Mouse (Mus musculus): ENCODE measurements around the gene Heg1. TPM values are rescaled to one million over a fixed set of nuclear protein-coding genes. Genes with fewer than 3 reads are reported as not detected.

Heg1 gene
- total RNA-seq, 2 experiments from 2014 or later: 88.4 to 99.3 TPM

- DNase-seq (ENCODE audit: low spot score in 2 of 2): no peak
Measured at GRCm38 (mm10) chr16:33676347-33677312, 7.5 kb upstream of the Heg1 start.

DNA sequence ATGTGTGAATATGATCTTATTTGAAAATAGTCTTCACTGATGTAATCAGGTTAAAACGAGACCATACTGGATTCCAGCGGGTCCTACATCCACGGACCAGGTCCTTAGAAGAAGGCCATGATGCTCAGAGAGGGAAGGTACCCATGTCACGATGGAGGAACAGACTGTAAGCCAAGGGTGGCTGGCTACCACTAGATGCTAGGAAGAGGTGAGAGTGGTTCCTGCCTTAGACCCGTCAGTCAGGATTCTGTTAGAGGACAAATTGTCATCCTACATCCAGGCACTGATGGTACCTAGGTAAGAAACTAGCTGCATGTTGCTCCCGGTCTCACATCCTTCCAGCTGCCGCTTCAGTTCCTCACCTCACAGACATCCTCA, 6.9 kb upstream of the Heg1 start:
- DNase-seq (ENCODE audit: low spot score in 2 of 2): no peak

DNA sequence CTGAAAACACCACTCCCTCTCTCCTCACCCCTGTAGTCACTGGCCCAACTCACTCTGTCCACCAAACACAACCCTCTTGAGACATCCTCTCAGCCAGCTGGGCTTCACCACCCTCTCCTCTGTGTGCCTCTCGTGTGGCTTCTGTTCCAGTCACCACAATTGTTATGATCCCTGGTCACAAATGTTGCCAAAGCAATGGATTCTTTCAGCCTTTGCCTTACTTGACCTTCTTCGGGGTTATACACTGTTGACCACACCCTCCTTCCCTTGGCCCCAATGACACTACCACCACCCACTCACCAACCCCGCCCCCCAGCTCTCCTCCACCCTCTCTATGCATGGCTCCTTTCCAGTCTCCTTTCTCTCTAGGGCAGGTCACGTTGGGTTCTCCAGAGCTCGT, 6.3 kb upstream of the Heg1 start:
- DNase-seq (ENCODE audit: low spot score in 2 of 2): no peak

DNA sequence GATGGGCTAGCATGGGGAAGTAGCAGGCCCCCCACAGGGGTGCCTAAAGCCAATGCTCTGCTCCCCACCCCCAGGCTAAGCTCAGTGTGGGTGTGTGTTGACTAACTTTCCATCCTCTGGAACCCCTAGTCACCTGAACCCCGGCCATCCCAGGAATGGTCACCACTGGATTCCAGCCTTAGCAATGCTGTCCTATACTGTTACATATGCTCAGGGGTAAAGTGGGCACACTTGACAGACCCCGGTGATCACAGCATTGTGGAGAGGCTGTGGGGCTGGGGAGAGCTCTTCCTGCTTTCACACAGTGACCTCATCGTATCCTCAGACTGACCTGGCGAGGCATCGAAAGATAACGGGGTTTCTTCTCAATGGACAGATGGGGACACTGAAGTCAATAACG, 3.9 kb upstream of the Heg1 start:
- no peak for DNase-seq (ENCODE audit: low spot score in 2 of 2)

- no peak for DNase-seq (ENCODE audit: low spot score in 2 of 2)
Measured at GRCm38 (mm10) chr16:33680816-33681215, 3.4 kb upstream of the Heg1 start.

- no peak for DNase-seq (ENCODE audit: low spot score in 2 of 2)
Measured at GRCm38 (mm10) chr16:33681661-33682060, 2.5 kb upstream of the Heg1 start.

DNA sequence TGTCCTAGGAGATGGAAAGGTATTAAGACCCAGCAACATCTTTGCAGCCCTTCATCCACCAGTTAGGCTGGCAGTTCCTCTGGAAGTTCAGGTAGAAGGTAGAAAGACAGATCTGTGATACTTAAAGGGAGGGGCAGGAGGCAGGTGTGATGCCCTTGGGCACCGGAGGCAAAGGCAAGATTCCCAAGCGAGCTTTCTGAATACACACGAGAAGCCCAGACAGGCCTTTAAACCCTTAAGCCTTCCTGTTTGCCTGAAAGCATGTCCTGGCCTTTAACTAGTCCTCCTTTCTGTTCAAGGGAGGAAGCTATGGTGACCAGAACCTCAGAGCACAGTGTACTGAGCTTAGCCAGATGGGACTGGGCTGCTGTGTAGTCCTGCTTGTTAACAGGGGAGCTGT, 1.5 kb upstream of the Heg1 start:
- no peak for DNase-seq (ENCODE audit: low spot score in 2 of 2)

DNA sequence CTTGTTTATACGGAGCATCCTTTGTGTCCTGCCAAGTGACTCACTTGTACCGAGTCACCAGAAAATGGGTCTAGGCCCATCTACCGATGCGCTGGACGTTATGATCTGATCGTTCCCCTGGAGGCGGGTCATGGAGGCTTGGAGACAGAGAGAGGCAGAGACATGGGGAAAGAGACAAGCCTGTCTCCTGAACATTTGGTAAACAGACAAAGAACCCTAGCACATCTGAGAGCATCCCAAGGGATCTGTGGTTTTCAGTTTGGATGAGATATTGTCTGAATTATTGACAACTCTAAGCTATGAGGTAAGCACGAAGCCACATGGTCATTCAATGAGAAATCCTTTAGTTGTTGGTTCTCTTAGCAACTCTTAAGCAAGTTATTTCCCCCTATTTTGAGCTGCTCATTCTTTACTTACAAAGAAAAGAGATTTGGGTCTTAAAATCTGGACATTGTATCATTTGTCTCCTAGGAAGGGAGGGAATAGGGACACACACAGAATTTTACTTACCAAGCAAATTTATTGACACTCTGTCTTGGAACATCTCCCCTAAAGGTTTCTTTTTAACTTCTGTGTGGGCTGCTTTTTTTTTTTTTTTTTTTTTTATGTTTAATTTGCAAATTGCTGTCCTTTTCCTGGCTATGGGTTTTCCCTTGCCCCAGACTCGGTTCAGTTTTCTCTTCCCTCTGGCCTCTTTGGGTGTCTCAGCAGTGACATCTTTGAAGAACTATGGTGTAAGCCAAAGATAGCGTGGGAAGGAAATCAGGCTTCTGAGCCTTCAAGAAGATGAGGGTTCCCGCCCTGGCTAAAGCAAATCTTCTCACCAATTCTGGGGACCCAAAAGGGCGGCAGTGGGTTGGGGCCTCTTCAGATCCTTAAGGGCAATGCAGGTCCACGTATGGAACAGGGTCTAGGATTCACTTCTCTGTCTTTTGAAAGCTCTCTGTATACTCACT, 686 bp upstream of the Heg1 start:
- no peak for DNase-seq (ENCODE audit: low spot score in 2 of 2)

DNA sequence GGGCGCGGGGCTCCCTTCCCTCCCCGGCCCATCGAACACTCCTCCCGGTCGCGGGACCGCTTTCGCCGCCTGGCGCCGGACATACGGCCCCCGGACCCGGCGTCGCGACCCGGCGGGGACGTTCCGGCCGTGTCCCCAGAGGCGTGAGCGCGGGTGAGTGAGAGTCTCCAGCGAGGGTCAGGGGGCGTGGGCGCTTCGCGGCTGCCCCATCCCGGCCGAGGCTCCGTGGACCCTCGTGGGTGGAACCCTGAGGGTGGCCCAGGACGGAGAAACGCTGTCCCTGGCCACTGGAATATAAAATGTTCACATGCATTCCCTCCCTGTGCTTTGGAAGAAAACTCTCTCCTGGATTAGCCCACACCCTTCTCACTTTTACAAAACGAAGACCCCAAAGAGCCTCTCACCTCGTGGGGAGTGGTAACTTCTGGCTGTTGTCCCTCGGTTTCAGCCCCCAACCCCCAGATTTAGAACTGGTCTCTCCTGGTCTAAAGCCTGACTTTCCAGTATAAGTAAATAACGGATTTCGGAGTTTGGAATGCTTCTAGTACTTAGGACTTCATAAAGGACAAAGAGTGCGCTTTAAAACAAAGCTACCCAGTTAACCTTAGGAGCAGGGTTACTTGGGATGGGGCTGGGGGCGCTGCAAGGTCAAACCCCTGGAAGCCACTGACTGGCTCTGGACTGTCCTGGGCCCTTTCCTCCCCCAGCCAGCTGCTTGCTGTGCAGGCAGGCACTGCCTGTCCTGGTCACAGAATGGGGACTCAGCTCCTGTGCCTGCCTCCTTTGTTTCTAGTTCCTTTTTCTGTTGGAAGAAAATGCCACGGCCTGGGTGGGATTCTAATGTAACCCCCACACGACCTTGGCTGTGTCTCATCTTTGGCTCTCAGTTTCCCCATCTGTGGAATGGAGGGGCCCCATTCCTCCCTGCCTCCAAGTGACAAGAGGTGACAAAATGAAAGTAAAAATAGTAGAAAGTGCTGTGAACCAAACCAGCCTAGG, 832 bp downstream of the Heg1 start:
- no peak for DNase-seq (ENCODE audit: low spot score in 2 of 2)

GRCm38 (mm10) chr16:33686056-33686455, 1.9 kb downstream of the Heg1 start:
- no peak for DNase-seq (ENCODE audit: low spot score in 2 of 2)

DNA sequence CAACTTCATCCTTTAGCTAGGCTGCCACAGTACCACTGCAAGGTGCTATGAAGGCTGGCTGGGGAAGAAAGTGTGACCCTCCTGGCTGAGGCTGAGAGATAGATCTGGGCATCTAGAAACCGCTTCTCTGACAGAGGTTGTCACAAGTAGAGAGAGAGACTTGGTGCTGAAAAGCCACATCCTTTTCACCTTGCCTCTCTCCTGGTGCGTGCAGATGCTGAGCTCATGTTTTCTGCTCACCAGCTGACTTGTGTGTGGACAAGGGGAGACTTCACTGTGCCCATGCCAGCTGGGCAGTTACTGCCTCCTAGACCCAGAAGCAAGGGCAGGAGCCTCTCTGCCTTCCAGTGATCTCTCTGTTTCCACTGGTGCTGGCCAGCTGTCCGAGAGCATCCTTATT, 3.6 kb downstream of the Heg1 start:
- no peak for DNase-seq (ENCODE audit: low spot score in 2 of 2)

DNA sequence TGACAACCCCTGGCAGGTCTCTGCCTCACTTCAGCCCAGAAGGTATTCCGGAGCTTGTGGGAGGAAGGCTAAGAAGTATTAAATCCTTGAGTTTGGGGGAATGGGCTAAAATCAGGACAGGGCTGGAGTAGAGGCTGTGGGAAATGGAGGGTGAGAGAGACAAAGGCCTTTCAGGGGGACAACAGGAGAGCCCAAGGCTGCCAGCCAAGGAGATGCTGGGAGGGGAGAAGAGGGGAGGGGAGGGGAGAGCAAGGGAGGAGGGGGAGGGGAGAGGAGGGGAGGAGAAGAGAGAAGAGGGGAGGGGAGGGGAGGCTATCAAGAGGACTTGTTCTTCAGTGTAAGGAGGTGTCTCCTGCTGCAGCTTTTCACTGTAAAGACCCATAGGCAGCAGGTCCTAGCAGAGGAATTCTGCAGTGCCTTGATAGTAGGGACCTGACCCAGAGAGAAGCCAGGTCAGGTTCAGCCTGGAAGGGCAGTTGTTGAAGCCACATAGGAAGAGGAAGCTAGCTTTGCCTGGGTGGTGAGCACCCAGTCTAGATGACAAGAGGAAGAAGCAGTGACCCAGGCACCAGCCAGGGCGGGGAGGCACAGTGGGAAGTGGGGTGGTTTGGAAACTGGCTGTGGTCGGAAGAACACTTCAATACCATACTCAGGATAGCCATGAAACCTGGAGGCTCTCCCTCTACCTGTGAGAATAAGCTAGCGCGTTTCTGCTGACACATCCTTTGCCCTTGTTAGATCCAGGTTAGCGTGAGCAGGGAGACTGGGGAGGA, 7.0 kb downstream of the Heg1 start:
- DNase-seq (ENCODE audit: low spot score in 2 of 2): no peak

GRCm38 (mm10) chr16:33693553-33693952, 9.4 kb downstream of the Heg1 start:
- DNase-seq (ENCODE audit: low spot score in 2 of 2): no peak

DNA sequence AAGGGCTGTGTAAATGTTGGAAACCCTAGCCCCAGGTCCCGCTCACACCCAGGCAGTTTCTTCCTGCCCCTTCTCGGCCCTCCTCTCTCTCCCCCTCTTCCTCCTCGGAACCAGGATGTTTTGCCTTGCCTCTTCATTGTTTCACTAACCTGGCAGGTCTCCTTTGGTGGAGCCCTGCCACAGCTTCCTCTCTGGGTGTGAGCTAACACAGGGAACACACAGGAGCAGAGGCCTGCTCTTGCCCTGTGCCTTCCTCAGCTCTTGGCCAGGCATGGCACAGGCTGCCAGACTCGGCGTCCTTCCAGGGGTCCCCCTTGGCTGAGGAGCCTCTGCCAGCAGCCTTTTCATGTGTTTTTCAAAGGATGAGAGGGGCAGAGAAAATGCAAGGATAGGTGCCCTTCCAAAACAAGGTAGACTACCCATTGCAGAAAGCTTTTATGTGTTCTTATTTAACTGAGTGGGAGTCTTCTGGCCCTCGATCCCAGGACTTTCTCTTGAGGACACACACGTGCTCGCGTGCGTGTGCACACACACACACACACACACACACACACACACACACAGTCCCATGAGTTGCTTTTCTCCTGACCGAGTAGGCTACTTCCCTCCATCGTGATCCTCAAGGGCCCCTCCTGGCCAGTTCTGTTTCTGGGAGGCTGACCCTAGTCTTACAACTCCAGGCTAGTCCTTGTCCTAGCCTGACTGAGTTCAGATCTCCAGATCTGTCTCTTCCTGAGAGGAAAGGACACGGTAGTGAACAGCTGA, 12.8 kb downstream of the Heg1 start:
- no peak for DNase-seq (ENCODE audit: low spot score in 2 of 2)

GRCm38 (mm10) chr16:33697576-33698276, 13.6 kb downstream of the Heg1 start:
- no peak for DNase-seq (ENCODE audit: low spot score in 2 of 2)

GRCm38 (mm10) chr16:33698277-33698790, 14.2 kb downstream of the Heg1 start:
- no peak for DNase-seq (ENCODE audit: low spot score in 2 of 2)

GRCm38 (mm10) chr16:33700584-33700983, 16.4 kb downstream of the Heg1 start:
- no peak for DNase-seq (ENCODE audit: low spot score in 2 of 2)

DNA sequence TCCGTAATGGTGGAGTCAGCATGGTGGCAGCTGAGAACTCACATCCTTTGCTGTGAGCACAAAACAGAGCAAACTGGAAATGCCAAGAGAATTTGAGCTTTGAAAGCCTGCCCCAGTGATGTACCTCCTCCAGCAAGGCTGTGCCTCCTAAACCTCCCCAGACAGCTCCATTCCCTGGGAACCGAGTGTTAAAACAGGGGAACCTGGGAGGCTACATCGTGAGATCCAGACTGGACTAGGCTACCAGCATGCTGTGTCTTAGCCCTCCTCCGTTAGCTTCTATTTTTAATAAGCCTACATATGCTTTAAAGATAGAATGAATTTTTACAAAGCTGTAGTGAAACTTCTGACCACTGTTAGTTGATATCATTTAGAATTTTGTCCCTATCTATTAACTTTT, 17.7 kb downstream of the Heg1 start:
- no peak for DNase-seq (ENCODE audit: low spot score in 2 of 2)
